Mouse (Mus musculus) urinary bladder, adult 18-20 months (tissue): ENCODE results near the gene Bcl3.

Experiments used
- DNase-seq, 2 experiments: peaks; one replicate each; pipeline ENCODE4 v3.0.0; 2022; ENCODE audit warnings: low spot score in 2 of 2, mixed read lengths in 2 of 2

Gene Bcl3

GRCm38 (mm10) chr7:19822604-19823058 lies at the start of gene Bcl3:
Gene Bcl3, minus strand, starts transcription at chr7:19822770.
- peak; percentile 64 to 66 for DNase-seq

GRCm38 (mm10) chr7:19871943-19872601 lies 49.5 kb upstream of the Bcl3 start:
- DNase-seq: no peak

DNA sequence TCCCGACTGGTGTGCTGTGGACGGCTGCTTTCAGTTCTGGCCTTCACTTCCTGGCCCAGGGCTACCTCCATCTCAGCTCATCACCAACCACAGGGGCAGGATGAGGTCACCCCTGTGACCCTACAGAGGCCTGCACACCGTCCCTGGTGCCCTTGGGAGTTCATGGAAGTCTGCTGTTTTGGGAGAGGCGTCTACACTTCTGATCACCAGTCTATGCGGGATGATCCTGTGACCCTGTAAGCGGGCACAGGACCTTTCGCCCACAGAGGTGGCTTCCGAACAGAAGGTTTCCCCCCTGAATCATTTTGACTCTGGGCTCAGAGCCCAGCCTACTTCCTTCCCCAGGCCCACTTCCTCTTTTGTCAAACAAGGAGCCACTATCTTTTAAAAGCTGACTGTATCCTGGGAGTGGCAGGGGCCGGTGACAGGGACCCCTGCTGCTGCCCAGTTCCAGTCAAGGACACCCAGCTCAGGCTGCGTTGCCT lies 48.6 kb upstream of the Bcl3 start:
- DNase-seq: no peak

- no peak for DNase-seq
Observed at GRCm38 (mm10) chr7:19867751-19868399, 45.3 kb upstream of the Bcl3 start.

GRCm38 (mm10) chr7:19866490-19866889 lies 43.9 kb upstream of the Bcl3 start:
- DNase-seq: no peak

GRCm38 (mm10) chr7:19865246-19866036 lies 42.9 kb upstream of the Bcl3 start:
- no peak for DNase-seq

DNA sequence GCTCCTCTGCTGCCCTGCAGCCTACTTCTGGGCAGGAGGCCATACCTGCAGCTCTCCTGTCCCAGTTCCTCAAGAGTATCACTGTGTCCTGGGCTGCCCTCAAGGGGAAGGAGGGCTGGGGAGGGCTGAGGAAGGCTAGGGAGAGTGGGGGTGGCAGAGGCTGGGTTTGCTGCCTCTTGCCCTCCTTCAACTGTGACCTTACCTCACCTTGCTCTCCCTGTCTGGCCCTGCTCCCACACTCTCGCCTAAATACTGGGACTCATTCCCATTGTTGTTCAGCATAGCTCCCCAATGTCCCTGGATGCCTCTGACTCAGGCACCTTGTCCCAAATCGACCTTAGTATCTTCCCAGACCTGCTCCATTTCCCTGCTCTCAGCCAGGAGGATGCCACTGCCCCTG lies 41.7 kb upstream of the Bcl3 start:
- no peak for DNase-seq

DNA sequence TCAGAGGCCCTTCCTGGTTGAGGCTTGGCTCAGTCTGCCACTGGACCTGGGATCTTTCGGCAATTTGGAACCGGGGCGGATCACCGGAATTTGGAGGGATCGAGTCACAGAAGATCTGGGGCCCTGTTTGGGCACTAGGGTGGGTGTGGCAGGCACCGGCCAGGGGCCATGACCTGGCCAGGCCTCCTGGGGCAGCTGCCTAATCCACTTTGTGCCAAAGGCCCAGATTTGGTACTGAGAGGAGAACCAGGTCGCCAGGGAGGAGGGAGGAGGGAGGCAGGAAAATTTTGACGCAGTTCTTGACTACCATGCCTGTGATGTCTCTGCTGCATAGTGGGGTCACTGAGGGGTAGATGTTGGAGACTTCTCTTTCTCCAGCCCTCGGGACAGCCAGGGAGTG lies 38.6 kb upstream of the Bcl3 start, which contains the start of gene Ceacam16:
Ceacam16 (minus strand) TSS at position 101 of the 400 bp plus-strand sequence.
- no peak for DNase-seq

GRCm38 (mm10) chr7:19859740-19860139 lies 37.2 kb upstream of the Bcl3 start:
- no peak for DNase-seq

DNA sequence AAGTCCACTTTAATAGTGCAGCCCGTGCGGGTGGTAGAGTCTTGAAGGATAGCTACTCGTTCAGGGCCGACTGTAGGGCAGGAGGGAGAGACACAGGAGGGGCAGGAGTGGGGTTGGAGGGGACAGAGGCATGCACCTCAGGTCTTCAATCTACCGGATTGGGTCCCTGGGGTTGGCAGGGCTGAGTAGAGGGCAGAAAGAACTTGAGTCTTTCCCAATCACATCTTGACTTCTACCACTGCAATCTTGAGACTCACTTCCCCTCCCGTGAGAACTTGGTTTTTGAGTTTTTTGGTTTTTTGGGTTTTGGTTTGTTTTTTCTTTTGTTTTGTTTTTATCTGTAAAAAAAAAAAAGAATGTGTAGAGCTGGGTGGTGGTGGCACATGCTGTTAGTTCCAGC lies 33.7 kb upstream of the Bcl3 start:
- DNase-seq: no peak

DNA sequence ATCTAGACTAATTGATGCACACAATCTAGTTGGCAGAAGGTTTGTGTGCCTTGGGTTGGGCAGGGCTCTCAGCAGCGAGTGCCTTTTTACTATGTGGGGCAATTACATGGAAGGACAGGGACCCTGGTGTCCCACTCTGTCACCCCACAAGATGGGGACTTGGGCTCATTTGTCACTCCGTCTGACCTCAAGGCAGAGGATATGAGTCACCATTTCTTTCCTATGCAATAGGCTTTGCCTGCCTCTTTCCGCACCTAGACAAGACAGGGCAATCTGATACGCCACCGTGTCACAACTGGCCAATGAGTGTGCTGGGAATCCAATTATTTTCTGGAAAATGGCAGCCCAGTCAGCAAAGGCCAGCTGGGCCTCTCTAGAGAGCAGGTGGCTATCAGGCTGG lies 33.1 kb upstream of the Bcl3 start:
- no peak for DNase-seq

GRCm38 (mm10) chr7:19853526-19853925 lies 31.0 kb upstream of the Bcl3 start:
- no peak for DNase-seq

- DNase-seq: no peak
Observed at GRCm38 (mm10) chr7:19851858-19852570, 29.4 kb upstream of the Bcl3 start, which contains the start of gene Gm19345. Gene Gm19345, plus strand, starts transcription at chr7:19852003.

- no peak for DNase-seq
Observed at GRCm38 (mm10) chr7:19844521-19845171, 22.1 kb upstream of the Bcl3 start.

DNA sequence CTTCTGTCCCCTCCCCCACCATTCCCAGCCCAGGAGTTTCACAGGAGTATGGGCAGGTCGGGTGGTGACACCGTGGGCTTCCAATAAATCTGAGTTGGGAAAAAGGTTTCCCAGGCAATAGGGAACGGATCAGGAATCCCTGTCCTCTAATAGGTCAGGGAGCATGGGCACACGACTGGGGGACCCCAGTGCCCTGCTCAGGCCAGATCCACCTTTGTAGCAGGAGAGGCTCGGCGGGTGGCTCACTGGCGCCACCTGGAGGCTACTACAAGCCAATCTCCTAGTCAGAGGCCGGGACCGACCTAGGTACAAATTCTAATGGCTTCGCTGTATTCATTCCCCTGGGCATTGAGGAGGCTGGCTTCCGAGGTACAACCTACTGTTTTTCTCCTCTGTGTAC lies 21.0 kb upstream of the Bcl3 start:
- DNase-seq: peak; percentile 53 to 69

DNA sequence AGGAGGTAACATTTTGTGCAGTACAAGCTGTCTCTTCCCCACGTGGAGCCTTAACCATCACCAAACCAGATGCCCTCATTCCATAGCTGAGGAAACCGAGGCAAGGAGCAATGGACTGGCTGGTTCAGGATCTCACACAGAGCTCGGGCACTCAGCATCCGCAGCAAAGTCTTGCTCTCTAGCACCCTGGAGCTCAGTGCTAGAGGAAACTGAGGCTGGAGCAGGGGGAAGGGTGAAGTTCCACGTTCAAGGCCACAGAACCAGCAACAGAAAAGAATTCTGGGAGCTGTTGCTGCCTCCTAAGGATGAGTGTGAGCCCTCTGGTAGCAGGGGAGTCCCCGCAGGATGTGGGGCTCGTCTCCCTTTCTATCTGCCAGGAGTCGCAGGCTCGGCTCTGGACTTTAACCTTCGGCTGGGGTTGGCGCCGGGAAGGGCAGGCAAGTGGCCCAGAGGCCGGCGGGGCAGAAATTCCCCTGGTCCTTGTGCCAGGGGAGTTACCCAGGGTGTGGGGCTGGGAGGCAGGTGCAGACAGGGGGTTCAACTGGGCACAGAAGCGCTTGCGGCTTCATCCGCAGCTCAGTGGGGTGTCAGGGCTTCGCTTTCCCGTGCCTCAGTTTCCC lies 20.4 kb upstream of the Bcl3 start:
- DNase-seq: no peak

GRCm38 (mm10) chr7:19841686-19842413 lies 19.3 kb upstream of the Bcl3 start:
- DNase-seq: peak in 1 of 2 experiments; percentile 65

DNA sequence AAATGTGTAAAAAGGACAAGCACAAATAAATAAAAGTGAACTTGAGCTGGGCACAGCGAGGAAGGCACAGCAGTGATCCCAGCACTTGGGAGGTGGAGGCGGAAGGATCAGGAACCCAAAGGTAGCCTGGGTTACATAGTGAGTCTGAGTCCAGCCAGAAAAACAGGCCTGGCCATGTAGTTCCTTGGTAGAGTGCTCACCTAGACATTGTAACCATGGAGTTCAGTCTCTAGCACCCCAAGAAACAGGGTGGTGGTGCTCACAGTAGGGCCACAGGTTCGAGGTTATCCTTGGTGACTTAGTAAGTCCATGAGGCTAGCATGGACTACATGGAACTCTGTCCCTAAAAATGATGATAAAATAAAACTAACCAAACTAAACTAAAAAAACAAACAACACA lies 18.4 kb upstream of the Bcl3 start:
- DNase-seq: no peak

DNA sequence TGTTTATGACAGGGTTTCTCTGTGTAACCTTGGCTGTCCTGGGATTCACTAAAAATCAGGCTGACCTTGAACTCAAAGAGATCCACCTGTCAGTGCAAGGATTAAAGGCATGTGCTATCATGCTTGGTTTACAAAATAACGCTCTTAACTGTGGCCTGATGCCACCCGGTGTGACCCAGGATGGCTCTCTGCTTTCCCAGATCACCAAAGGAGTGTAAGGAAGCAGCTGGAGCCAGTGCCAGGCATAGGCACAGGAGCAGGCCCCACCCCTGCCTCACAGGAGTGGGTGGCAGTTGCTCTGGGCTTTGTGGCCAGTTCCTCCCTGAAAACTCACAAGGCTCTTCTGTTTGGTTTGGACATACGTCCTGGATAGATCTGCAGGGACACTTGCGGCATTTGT lies 17.8 kb upstream of the Bcl3 start:
- no peak for DNase-seq

- DNase-seq: no peak
Observed at GRCm38 (mm10) chr7:19836843-19837242, 14.3 kb upstream of the Bcl3 start.
